Mouse (Mus musculus): ENCODE measurements around the gene Sowahd. TPM values are rescaled to one million over a fixed set of nuclear protein-coding genes. Genes with fewer than 3 reads are reported as not detected.

Sowahd gene
- not detected for total RNA-seq (2021)
- long read RNA-seq, experiment 1 = 0 reads
- long read RNA-seq, experiment 2 = 0 reads

DNA sequence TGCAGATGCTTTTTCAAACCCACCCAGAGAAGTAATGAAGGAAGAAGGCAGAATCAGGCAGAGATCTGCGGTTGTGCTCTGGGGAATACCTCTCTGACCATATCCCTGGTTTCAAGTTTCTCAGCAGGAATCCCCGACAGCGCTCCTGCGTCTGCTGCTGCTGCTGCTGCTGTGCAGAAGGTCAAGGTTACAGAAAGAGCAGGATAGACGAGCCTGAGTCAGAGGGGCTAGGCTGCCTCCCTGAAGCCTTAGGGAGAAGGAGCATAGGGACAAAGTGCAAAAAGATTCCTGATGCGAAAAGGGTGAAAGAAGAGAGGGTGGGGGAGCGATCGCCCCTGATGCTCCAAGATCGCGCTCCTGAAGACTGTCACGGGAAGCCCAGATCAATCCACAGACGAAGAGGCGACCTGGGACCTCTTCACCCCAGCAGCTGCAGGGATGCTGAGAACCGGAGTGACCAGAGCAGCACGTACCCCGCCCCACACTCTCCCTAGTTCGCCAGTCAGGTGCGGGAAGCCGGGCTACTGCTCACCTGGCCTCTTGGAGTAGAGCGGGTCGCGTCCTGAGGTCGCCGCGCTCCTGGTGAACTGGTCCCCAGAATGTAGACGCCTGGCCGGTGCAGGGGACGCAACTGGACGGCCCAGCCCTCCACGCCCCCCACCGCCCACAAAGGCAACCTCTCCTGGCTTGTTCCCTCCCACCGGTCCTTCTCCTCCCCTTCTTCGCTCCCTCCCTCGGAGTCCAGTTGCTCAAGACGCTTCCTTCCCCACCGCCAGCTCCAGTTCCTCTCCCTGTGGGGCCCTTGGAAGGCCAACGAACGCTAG is at the start of gene Sowahd:
Sowahd (plus strand) TSS at position 780 of the 824 bp plus-strand sequence.
- DNase-seq = no peak
- TF ChIP-seq CTCF (IDR thresholded peaks at IDR 0.05) = no peak
- H3K4me3 ChIP-seq = peak within 1 kb of the TSS; percentile 57
- no peak within 1 kb of the TSS for H3K27ac ChIP-seq
- intact Hi-C loops (cut with DNase I) = no loop called here

DNA sequence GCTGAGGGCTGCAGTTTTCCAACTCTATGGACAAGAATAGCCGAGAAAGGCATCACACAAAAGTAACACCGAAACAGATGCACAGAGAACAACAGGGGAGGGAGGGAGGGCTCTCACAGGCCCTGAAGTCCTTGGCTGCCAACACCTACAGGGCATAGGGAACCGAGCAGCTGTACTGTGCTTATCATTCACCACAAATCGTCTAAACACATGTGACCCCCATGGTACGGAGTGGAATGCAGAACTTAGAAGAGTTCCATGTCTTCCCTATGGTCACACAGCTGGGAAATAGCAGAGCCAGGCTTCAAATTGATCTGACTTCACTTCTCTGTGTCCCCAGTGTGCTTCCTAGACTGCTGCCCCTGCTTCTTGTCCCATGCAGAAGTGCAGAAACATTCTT is 34.8 kb upstream of the Sowahd start:
- DNase-seq = no peak
- Histone ChIP-seq H3K4me3 (no peak overlapping the region), H3K27ac (no peak overlapping the region)
- intact Hi-C loops (cut with DNase I) = no loop called here
- no peak for TF ChIP-seq CTCF (IDR thresholded peaks at IDR 0.05)

DNA sequence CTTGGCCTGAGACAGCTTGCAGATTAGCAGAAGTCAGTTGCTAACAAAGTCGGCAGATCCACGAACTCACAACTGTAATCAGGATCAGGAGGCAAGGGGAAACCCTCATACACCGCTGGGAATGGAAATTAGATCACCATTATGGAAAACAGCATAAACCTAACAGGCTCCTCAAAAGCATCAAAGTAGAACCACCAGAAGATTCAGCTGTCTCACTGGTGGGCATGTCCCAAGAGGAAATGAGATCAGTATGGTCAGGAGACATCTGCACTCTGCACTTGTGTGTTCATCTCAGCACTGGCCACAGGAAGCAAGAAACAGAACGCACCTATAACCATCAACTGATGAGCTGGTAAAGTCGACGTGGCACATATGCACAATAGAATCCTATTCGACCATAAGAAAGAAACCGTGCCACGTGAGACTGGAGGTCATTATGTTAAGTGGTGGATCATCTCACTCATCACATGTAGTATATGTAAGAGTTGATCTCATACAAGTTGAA is 30.4 kb upstream of the Sowahd start:
- no peak for DNase-seq
- intact Hi-C loops (cut with DNase I) = no loop called here
- TF ChIP-seq CTCF (IDR thresholded peaks at IDR 0.05) = no peak

DNA sequence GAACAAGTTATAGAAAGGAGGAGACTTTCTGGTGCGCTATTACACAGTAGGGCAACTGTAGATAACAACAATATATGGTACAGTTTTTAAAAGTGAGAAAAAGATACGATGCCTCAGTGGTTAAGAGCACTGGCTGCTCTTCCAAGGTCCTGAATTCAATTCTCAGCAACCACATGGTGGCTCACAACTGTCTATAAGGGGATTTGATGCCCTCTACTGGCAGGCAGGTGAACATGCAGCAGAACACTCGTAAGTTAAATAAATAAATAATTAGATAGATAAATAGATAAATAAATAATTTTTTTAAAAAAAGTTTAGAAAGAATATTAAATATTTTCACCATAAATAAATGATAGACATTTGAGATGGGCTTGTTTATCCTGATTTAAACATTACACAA is 29.6 kb upstream of the Sowahd start:
- no peak overlapping the region for H3K4me3 ChIP-seq
- H3K27ac ChIP-seq = no peak overlapping the region
- peak; percentile 50 for TF ChIP-seq CTCF (IDR thresholded peaks at IDR 0.05)
- DNase-seq = no peak
- intact Hi-C loops (cut with DNase I) = no loop called here

More for the DNA sequence above, 30.4 kb upstream of the Sowahd start:
- no peak overlapping the region for H3K4me3 ChIP-seq
- no peak overlapping the region for H3K27ac ChIP-seq

DNA sequence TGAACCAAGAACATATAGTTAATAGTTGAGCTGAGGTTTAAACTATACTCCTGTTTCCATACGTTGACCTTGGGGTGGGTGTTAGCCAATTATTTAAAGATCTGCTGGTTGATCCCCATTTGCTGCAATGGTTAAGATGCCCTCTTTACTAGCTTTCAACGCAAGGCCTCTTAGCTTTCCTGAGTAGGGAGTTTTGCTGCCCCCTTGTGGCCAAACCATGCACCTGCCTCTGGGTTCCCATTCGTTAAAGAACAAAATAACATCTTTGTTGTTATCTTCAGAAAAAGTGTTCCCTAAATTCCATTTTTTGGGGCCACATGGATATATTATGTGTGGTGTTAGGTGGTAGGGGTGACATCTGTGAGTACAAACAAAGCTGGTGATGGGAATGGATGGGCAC is 26.0 kb upstream of the Sowahd start:
- intact Hi-C loops (cut with DNase I) = loop anchor here (5.0 kb wide), 1 partner anchor 190 kb away; no protein-coding TSS in a partner anchor
- TF ChIP-seq CTCF (IDR thresholded peaks at IDR 0.05) = peak; percentile 90
- Histone ChIP-seq H3K4me3 (no peak overlapping the region), H3K27ac (no peak overlapping the region)
- DNase-seq = peak; percentile 59

DNA sequence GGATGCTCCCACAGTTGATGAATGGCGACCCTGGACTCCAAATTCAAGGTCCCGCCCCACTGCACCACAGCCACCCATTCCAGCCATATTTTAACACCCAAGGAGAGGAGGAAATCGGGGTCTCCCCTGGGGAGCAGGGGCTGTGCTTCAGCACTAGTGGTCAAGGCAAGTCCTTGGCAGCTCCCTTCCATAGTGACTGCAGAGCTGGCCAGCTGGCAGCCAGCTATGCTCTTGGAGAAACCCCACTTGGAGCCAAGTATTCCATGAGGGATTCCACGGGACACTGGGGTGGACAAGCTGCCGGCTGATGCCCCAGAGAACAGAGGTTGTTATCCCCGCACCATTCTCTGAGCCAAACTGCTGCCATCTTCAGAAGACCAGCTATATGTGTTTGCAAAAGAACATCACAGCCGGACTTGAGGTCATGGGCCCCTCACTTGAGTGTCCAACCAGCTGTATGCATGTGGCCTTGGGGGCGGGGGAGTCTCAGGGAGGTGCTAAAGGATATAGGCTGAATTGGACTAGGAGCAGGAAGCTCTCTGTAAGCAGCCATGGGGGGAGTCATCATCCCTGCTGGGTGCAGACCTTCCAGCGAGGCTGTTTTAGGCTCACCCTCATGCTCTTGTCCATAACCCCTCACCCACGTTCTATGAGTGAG is 24.9 kb upstream of the Sowahd start:
- DNase-seq = no peak
- Histone ChIP-seq H3K27ac (no peak overlapping the region), H3K4me3 (no peak overlapping the region)
- intact Hi-C loops (cut with DNase I) = loop anchor here (5.0 kb wide), 1 partner anchor 191 kb away; no protein-coding TSS in a partner anchor
- no peak for TF ChIP-seq CTCF (IDR thresholded peaks at IDR 0.05)

DNA sequence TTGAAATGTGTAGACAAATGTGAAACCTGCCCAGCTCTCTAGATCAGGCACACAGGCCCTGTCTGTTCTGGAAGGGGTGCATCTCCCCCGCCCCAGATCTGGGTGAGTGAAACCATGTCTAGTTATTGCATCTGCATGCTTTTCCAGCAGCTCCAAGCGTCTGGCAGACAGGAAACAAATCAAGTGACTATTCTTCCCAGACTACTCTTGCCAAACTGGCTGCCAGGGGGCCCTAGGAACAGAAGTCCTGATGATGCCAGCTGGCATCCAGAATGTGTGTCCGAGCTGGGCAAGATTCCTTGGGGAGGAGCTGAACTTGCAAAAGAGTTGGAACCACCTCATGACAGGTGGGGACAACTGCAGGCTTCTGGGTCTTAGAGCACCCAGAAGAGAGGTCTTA is 20.3 kb upstream of the Sowahd start:
- intact Hi-C loops (cut with DNase I) = no loop called here
- H3K4me3 ChIP-seq = no peak overlapping the region
- TF ChIP-seq CTCF (IDR thresholded peaks at IDR 0.05) = no peak
- H3K27ac ChIP-seq = no peak overlapping the region
- DNase-seq = peak; percentile 37

DNA sequence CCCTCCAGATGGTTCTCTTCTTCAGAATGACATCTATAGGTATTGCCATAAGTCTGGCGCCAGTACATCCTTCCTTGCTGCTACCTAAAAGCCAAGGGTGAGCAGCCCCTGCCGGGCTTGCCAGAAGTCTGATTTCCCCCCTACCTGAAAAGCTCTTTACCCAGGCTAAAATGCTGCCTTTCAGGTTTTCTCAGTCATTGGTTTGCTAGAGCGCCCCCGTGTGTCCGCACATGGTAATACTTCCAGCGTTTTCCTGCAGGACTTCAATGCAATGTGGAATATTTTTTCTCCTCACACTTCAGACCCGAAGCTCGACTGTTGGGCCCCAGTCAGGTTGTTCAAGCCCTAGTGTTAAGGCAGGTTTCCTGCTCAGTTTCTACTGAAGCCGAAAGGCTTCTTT is 5.9 kb upstream of the Sowahd start:
- peak; percentile 32 for DNase-seq
- Histone ChIP-seq H3K4me3 (no peak overlapping the region), H3K27ac (no peak overlapping the region)
- peak; percentile 72 for TF ChIP-seq CTCF (IDR thresholded peaks at IDR 0.05)
- intact Hi-C loops (cut with DNase I) = no loop called here

DNA sequence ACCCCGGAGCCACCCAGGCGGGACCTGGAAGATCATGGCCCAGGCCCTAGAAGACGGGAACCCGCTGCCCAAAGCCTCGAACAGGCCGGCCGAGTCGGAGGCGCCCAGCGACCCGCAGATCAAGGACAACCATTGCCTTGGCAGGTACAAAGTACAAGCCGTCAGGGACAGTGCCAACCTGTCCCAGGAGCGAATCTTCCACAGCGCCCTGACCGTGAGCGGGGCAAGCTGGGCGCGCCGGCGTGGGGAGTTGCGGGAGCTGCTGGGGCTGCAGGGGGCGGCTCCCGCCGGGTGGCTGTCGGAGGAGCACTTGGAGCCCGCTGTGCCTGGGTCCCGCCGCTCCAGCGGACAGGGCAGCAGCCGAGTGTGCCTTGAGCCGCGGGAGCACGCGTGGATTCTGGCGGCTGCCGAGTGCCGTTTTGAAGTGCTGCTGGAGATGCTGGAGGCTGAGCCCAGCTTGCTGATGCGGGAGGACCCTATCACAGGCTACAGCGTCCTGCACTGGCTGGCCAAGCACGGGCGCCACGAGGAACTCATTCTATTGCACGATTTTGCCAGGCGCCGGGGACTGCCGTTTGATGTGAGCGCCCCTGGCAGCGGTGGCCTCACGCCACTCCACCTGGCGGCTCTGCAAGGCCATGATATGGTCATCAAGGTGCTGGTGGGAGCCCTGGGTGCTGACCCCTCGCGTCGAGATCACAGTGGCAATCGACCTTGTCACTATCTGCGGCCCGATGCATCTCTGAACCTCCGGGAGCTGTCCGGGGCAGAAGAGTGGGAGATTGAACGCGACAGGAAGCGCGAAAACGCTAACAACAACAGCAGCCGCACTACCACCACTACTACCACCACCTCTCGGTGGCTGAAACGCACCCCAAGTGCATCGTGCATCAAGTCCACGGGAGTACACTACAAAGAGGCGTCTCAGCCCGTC is 512 bp downstream of the Sowahd start:
- intact Hi-C loops (cut with DNase I) = no loop called here
- Histone ChIP-seq H3K4me3 (peak overlapping the region; percentile 57), H3K27ac (no peak overlapping the region)
- no peak for TF ChIP-seq CTCF (IDR thresholded peaks at IDR 0.05)
- DNase-seq = no peak

DNA sequence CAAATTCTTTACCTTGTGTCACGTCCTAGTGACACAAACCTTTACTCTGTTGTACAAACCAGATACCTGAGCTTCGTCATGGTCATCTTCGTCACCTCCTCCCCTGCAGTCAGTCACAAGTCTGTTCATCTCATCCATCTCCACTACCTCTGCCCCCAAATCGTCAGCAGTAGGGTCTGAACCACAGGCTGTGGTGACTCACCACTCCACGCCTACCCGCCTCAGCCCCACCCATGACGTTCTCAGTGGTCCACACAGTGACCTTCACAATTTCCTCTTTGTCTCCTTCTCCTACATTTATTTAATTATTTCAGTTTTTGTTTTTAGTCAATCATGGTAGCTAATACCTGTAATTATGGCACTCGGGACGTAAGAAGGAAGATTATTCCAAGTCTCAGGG is 15.3 kb downstream of the Sowahd start:
- no peak for DNase-seq
- no peak overlapping the region for H3K4me3 ChIP-seq
- intact Hi-C loops (cut with DNase I) = no loop called here
- no peak overlapping the region for H3K27ac ChIP-seq
- no peak for TF ChIP-seq CTCF (IDR thresholded peaks at IDR 0.05)

DNA sequence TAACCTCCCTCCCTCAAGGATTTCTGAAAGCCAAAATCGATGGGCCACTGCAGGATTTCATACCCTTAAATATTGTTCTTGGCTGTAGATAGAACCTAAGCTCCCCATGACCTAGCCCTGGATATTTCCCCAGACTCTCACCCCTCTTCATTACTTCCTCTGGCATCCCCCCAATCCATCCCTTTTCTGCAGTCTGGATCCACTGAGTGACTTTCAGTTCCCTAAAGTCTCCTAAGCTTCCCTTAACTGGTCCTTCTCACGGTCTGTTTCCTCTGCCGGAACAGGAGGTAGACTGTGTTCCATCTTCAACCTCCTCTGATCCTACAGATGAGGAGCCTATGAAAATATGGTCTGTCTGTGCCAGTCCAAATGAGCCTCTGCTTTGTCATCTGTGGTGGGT is 18.7 kb downstream of the Sowahd start:
- intact Hi-C loops (cut with DNase I) = no loop called here
- DNase-seq = no peak

DNA sequence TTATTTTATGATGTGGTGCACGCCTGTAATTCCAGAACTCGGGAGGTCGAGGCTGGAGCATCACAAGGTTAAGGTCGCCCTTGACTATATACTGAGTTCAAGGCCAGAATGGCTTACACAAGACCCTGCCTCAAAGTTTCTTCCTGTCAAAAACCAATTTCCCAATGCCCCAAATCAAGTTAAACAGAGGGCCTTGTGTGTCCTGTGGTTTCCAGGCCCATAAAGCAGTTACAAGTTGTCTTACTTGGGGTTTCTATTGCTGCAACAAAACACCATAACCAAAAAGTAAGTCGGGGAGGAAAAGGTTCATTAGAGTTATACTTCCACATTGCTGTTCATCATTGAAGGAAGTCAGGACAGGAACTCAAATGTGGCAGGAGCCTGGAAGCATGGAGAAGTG is 20.1 kb downstream of the Sowahd start:
- no peak overlapping the region for H3K27ac ChIP-seq
- H3K4me3 ChIP-seq = no peak overlapping the region
- intact Hi-C loops (cut with DNase I) = no loop called here
- no peak for DNase-seq
- TF ChIP-seq CTCF (IDR thresholded peaks at IDR 0.05) = no peak

More for the DNA sequence above, 18.7 kb downstream of the Sowahd start:
- TF ChIP-seq CTCF (IDR thresholded peaks at IDR 0.05) = no peak
- H3K4me3 ChIP-seq = no peak overlapping the region
- H3K27ac ChIP-seq = no peak overlapping the region
